Mouse (Mus musculus) liver, embryonic 14.5 days (tissue): ENCODE data around the gene Cd52. TPM values are rescaled to one million over a fixed set of nuclear protein-coding genes. Genes with fewer than 3 reads are reported as not detected.

Experiments used
- ATAC-seq: fragments of 200-750 bp; cut with Nextera tagmentation; 2 replicates; pipeline ENCODE4 v1.8.0; 2017; ENCODE audit warnings: moderate number of reproducible peaks, mild to moderate bottlenecking, moderate library complexity; ENCODE audit not compliant: insufficient read depth
- DNase-seq, 3 experiments: peaks; one replicate each; pipeline ENCODE4 v3.0.0-alpha.2; 2012 to 2013; ENCODE audit warnings: low read depth in 3 of 3, low spot score in 3 of 3
- H3K27ac ChIP-seq: fragments of 300-500 bp; sonication (generic); 2 replicates; pipeline ENCODE4 v1.5.1; 2014; ENCODE audit warnings: moderate library complexity, mild to moderate bottlenecking, control low read depth, inconsistent platforms
- H3K27me3 ChIP-seq: fragments of 300-500 bp; sonication (generic); 2 replicates; pipeline ENCODE4 v1.6.1; 2014; ENCODE audit warnings: mild to moderate bottlenecking, low read length, moderate library complexity; ENCODE audit not compliant: control insufficient read depth, insufficient read depth
- H3K36me3 ChIP-seq: fragments of 300-500 bp; sonication (generic); replicated peaks from 2 replicates; pipeline ENCODE4 v1.6.1; 2014; ENCODE audit warnings: low read depth; ENCODE audit not compliant: control insufficient read depth, insufficient read depth
- H3K4me1 ChIP-seq, 2 experiments: fragments of 200-500 bp in 1 of 2; fragments of 300-500 bp in 1 of 2; sonication (generic) in 1 of 2; replicated peaks; 2 replicates each; pipeline ENCODE4 v1.6.1; 2012 to 2014; ENCODE audit warnings: antibody characterized with exemption in 1 of 2, inconsistent platforms in 1 of 2, low read length in 1 of 2; ENCODE audit not compliant: control insufficient read depth in 2 of 2, insufficient read depth in 2 of 2
- H3K4me2 ChIP-seq: fragments of 300-500 bp; sonication (generic); 2 replicates; pipeline ENCODE4 v1.6.1; 2014; ENCODE audit warnings: low read depth, mild to moderate bottlenecking, control low read depth, moderate library complexity
- H3K4me3 ChIP-seq, 2 experiments: fragments of 200-500 bp in 1 of 2; fragments of 300-500 bp in 1 of 2; sonication (generic) in 1 of 2; 2 replicates each; pipeline ENCODE4 v1.5.1; 2012 to 2014; ENCODE audit warnings: low read depth in 2 of 2, low read length in 2 of 2, mild to moderate bottlenecking in 2 of 2, control low read depth in 1 of 2, inconsistent platforms in 1 of 2, moderate library complexity in 1 of 2; ENCODE audit not compliant: insufficient read depth in 1 of 2
- H3K9ac ChIP-seq: fragments of 300-500 bp; sonication (generic); replicated peaks from 2 replicates; pipeline ENCODE4 v1.6.1; 2014; ENCODE audit warnings: mild to moderate bottlenecking, control low read depth, moderate library complexity
- H3K9me3 ChIP-seq: fragments of 300-500 bp; sonication (generic); 2 replicates; pipeline ENCODE4 v1.6.1; 2016; ENCODE audit warnings: low read length, mixed read lengths; ENCODE audit not compliant: control insufficient read depth
- CTCF ChIP-seq: IDR thresholded peaks from 2 replicates; pipeline ENCODE4 v1.5.1; 2016; ENCODE audit warnings: antibody characterized with exemption, low read depth, control low read depth
- EP300 ChIP-seq: IDR thresholded peaks from 2 replicates; pipeline ENCODE4 v1.6.1; 2016; ENCODE audit warnings: antibody characterized with exemption, low read depth
- WGBS: fragments of 180-500 bp; shearing (Covaris S2); extraction: QIAGEN DNeasy Blood & Tissue Kit; methylation state at CpG from one replicate; pipeline ENCODE4 v1.1.7; 2014; ENCODE audit not compliant: insufficient replicate concordance; 5-methylcytosine and 5-hydroxymethylcytosine counted together
- polyA plus RNA-seq, 2 experiments: library from polyadenylated mRNA; depleted of rRNA in 1 of 2; stranded (reverse) in 1 of 2; unstranded in 1 of 2; fragments of >200 nt; fragmentation: Nextera tagmentation in 1 of 2; extraction: Ambion mirVana in 1 of 2; gene quantifications; 2 replicates each; pipeline versions ENCODE4 v1.2.1 to v1.2.3; 2012 to 2014

The Cd52 gene
- polyA plus RNA-seq, 2 experiments: 17.1 to 36.7 TPM

DNA sequence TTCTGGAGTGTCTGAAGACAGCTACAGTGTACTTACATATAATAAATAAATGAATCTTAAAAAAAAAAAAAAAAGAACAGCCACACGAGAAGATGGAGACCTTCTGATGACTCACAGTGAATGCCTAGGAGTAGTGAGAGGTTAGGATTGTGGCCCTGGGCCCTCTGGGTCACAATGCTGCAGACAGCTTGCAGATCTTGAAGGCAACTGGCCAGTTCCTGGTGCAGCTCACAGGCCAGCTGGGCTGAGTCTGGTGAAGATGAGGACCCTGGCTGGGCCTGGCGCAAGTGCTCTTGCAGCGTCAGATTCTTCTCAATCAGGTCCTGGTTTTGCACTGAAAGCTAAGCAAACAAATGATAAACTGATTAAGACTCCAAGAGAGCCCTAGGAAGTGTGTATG, 37.2 kb upstream of the Cd52 start:
- no peak overlapping the region for H3K4me2 ChIP-seq
- H3K9me3 ChIP-seq: no peaks in the 10 kb centered on the region
- peaks cover 5 to 21% of the 10 kb centered on the region in 2 experiments for H3K4me1 ChIP-seq
- DNase-seq (no peak), ATAC-seq (no peak)
- no peak overlapping the region for H3K27ac ChIP-seq
- H3K27me3 ChIP-seq: no peaks in the 10 kb centered on the region
- H3K36me3 ChIP-seq: peaks cover 9% of the 10 kb centered on the region
- TF ChIP-seq EP300 (no peak), CTCF (no peak)
- no peak overlapping the region for H3K4me3 ChIP-seq
- WGBS: 81% methylated on average over 3 of the region's 3 CpGs
- no peak overlapping the region for H3K9ac ChIP-seq

DNA sequence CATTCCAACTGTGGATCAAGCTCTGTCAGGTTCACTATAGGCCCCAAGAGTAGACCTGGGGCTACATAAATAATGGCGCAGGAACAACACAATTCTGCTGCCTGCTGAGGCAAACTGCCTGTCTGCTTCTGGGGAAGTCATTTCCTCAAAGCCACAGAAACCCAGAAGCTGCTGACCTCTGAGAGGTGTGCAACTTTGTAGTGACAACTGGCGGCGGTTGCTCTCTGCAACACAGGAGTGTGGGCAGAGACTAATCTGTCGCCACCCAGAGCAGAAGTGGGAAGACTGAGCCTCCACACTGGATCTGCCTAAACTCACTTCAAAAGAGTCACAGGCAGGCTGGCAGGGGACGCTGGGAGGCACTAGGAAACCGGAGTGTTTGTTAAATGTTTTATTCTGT, 34.6 kb upstream of the Cd52 start:
- H3K4me3 ChIP-seq: peak overlapping the region in 1 of 2 experiments; percentile 67; a peak in 1 of 4 replicates
- no peak for ATAC-seq

DNA sequence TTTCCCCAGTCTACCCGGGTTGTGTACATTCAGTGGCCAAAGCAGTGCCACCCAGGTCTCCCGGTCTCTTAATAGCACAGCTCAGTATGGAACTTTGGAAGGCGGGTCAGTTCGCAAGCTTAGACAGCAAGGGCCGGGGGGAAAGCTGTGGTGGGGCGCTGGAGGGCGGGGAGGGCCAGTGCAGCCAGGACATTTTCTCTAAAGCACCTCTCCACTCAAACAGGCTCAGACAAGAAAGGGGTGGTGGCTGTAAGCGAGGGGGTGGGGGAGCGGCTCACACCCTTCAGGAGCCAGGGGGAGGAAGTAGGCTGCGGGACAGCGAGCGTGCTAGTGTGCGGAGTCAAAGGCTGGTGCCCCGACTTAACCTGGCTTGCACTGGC, 34.1 kb upstream of the Cd52 start:
- Histone ChIP-seq H3K4me2 (peak overlapping the region; percentile 80), H3K27ac (no peak overlapping the region; the same call in 1 of the 2 replicates), H3K27me3 (no peaks in the 10 kb centered on the region), H3K36me3 (peaks cover 9% of the 10 kb centered on the region), H3K4me1 (peaks cover 5 to 22% of the 10 kb centered on the region in 2 experiments), H3K9ac (peak overlapping the region; percentile 10), H3K4me3 (peak overlapping the region; percentile 62 to 67), H3K9me3 (no peaks in the 10 kb centered on the region)
- ATAC-seq: peak; percentile 65
- no peak for DNase-seq
- TF ChIP-seq EP300 (no peak), CTCF (no peak)
- WGBS: 2% methylated on average over 14 of the region's 14 CpGs

More for the DNA sequence above, 34.6 kb upstream of the Cd52 start:
- Histone ChIP-seq H3K27me3 (no peaks in the 10 kb centered on the region), H3K9me3 (no peaks in the 10 kb centered on the region), H3K4me1 (peaks cover 5 to 17% of the 10 kb centered on the region in 2 experiments), H3K9ac (no peak overlapping the region; the same call in 1 of the 2 replicates), H3K27ac (peak overlapping the region; percentile 25), H3K4me2 (peak overlapping the region; percentile 80), H3K36me3 (peaks cover 9% of the 10 kb centered on the region)
- no peak for DNase-seq
- TF ChIP-seq EP300 (no peak), CTCF (no peak)
- 11% methylated on average over 6 of the region's 6 CpGs for WGBS

DNA sequence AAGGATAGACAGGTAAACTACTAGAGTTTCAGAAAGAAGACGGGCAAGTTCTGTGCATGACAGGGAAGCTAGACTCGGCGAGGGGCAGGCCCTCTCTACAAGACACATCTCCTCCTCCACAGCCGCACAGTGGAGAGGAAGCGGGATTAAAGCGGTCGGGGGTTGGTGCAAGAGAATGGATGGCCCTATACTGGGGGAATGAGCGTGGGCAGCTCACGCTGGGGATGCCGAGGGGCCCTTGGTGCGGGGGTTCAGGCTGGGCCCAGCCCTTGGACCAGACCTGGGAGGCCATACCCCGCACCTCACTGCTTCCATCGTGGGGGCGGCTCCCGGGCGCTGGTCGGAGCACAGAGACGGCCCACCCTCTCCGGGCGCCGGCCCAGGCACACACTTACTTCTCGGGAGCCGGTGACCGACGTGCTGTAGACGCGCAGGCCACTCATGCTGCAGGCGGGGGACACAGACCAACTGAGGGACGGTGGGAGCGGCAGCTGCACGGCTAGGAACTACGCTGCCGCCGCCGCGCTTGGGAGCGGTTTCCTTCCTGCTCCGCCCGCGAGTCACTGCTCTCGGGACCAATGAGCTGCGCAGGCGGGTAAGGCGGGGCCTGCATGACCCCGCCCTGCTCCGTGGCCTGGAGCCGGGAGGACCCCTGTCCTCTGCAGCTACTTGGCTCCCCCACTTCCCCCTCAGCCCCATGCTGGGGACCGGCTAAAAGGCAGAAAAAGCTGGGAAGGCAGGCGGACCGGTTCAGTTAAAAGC, 33.5 kb upstream of the Cd52 start, which contains the start of gene Sh3bgrl3:
Gene Sh3bgrl3 (minus strand): TSS at position 569 of the 762 bp plus-strand sequence.
- Histone ChIP-seq H3K4me1 (peaks cover 5 to 22% of the 10 kb centered on the region in 2 experiments), H3K9me3 (no peaks in the 10 kb centered on the region), H3K27ac (peak within 1 kb of the TSS; percentile 25), H3K9ac (peak within 1 kb of the TSS; percentile 63), H3K4me2 (peak within 1 kb of the TSS; percentile 80), H3K36me3 (peaks cover 9% of the 10 kb centered on the region), H3K27me3 (no peaks in the 10 kb centered on the region), H3K4me3 (peak within 1 kb of the TSS; percentile 62 to 67)
- ATAC-seq: peak; percentile 90
- TF ChIP-seq EP300: no peak
- TF ChIP-seq CTCF: no peak
- peak; percentile 67 to 69 (median 67) for DNase-seq
- WGBS: under 1% methylated on average over 50 of the region's 50 CpGs

DNA sequence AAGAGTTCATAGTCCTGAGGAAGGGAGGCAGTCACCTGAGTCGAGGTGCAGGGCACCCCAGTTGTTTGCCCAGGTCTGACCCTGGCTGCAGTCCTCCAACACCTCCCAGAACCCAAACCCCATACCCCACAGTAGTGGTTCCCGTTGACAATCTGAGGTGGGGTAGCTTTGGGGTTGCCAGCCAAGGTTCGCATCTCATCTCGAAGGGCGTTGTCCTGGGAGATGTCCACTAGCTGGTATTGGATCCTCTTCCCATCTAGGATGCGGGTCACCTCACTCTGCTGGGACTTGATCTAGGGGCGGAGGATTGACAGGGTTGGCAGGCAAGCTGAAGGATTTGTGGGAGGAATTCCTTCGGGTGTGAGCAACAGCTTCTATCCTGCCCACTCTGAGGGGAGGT, 32.9 kb upstream of the Cd52 start:
- H3K4me1 ChIP-seq: peaks cover 5 to 22% of the 10 kb centered on the region in 2 experiments

More for the DNA sequence above, 32.9 kb upstream of the Cd52 start:
- Histone ChIP-seq H3K4me3 (peak overlapping the region; percentile 62 to 67), H3K4me2 (peak overlapping the region; percentile 80), H3K36me3 (peaks cover 9% of the 10 kb centered on the region), H3K9ac (peak overlapping the region; percentile 63), H3K27ac (no peak overlapping the region), H3K27me3 (no peaks in the 10 kb centered on the region), H3K9me3 (no peaks in the 10 kb centered on the region)
- DNase-seq (no peak), ATAC-seq (no peak)
- WGBS: 46% methylated on average over 8 of the region's 8 CpGs
- TF ChIP-seq EP300 (no peak), CTCF (no peak)
